Mouse (Mus musculus): Measurements from ENCODE around the gene Padi4. TPM values are rescaled to one million over a fixed set of nuclear protein-coding genes. Genes with fewer than 3 reads are reported as not detected.

Gene Padi4
- polyA plus RNA-seq, 1 experiment from 2014 or later = 0.06 TPM

DNA sequence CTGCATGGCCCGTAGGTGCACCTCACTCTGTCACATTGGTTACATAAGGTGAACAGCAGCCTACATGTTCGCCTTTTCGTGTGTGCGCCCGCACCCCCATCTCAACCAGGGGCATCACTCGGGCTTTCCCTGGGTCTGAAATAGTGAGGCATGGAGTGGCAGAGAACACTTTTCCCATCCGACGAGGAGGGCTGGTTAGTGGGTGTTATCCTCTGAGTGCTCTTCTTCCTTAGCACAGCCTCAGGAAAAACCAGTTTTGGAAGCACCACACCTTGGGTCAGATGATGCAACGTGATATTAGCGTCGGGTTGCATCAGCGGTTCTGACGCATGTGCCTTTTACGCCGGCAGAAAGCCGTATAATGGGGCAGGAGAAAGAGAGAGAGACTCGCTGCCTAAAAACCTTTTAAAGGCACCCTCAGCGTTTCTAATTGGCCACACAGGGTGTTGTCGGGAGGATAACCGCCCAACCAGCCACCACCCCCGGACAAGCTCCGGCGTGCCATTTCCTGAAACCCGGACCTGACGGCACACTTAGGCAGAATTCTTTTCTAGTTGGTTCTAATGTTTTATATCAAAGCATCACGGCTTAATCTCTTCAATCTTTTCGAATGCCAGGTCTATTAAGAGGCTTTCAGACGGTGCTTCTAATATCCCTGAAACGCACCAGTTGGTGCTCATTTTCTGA lies 74.5 kb downstream of the Padi4 start:
- no peak for ATAC-seq (replicated peaks)
- peak overlapping the region; percentile 19; the same call in 1 of the 2 replicates for H3K9ac ChIP-seq (replicated peaks)
- no peaks in the 10 kb centered on the region for H3K36me3 ChIP-seq
- no peak overlapping the region for H3K27ac ChIP-seq (replicated peaks)
- peak overlapping the region; percentile 26 for H3K4me3 ChIP-seq
- peaks cover 16% of the 10 kb centered on the region for H3K27me3 ChIP-seq
- H3K9me3 ChIP-seq = no peaks in the 10 kb centered on the region
- peaks cover 37% of the 10 kb centered on the region for H3K4me1 ChIP-seq
- 4% methylated on average over 29 of the region's 29 CpGs for WGBS
- H3K4me2 ChIP-seq (replicated peaks) = peak overlapping the region; percentile 46

Small RNAs within 50 kb of the gene (microRNA-seq; reads per million reads assigned to microRNA genes)
- gene Gm25951 = not detected

Other genes starting within 250 kb of the Padi4 start
- 24.5 and 26.9 TPM in 2 replicates for gene Arhgef10l, start 108.2 kb downstream of the Padi4 start, polyA plus RNA-seq (2015; fragmentation: Nextera tagmentation; extraction: Ambion mirVana)
- gene Rcc2, start 73.7 kb downstream of the Padi4 start, polyA plus RNA-seq (2015; fragmentation: Nextera tagmentation; extraction: Ambion mirVana) = 36.1 and 51.2 TPM in 2 replicates
- 0.06 and 0.10 TPM in 2 replicates for gene Padi6, start 31.6 kb downstream of the Padi4 start, polyA plus RNA-seq (2015; fragmentation: Nextera tagmentation; extraction: Ambion mirVana)
- gene Padi3, start 36.4 kb upstream of the Padi4 start, polyA plus RNA-seq (2015; fragmentation: Nextera tagmentation; extraction: Ambion mirVana) = not detected in 2 replicates
- not detected in 2 replicates for gene Padi1, start 71.5 kb upstream of the Padi4 start, polyA plus RNA-seq (2015; fragmentation: Nextera tagmentation; extraction: Ambion mirVana)
- 0.34 and 0.90 TPM in 2 replicates for gene Padi2, start 132.1 kb upstream of the Padi4 start, polyA plus RNA-seq (2015; fragmentation: Nextera tagmentation; extraction: Ambion mirVana)
- gene Sdhb, start 187.0 kb upstream of the Padi4 start, polyA plus RNA-seq (2015; fragmentation: Nextera tagmentation; extraction: Ambion mirVana) = 428 and 441 TPM in 2 replicates
- 123 and 127 TPM in 2 replicates for gene Atp13a2, start 212.6 kb upstream of the Padi4 start, polyA plus RNA-seq (2015; fragmentation: Nextera tagmentation; extraction: Ambion mirVana)
- gene Mfap2, start 236.2 kb upstream of the Padi4 start, polyA plus RNA-seq (2015; fragmentation: Nextera tagmentation; extraction: Ambion mirVana) = 215 and 229 TPM in 2 replicates